Mouse (Mus musculus) left cerebral cortex, postnatal 4 days (tissue): ENCODE results near the gene Plce1. TPM values are rescaled to one million over a fixed set of nuclear protein-coding genes. Genes with fewer than 3 reads are reported as not detected.
"Not testable (repeated sequence)": the region's sequence is repeated elsewhere in the genome, so short reads cannot be mapped to it uniquely, and the experiment has no call there.

Source experiments
- DNase-seq: peaks from one replicate; pipeline ENCODE4 v3.0.0-alpha.2; 2022
- intact Hi-C: fragments of 180-260 bp; cut with DNase I; formaldehyde crosslinking; loops from one replicate; pipeline ENCODE4 v1.15.1; 2025
- total RNA-seq, 2 experiments: library from RNA; stranded (reverse); gene quantifications; 2 replicates each; pipeline ENCODE4 v1.2.3; 2021

The Plce1 gene
- total RNA-seq, 2 experiments from 2014 or later, result 9.0 to 9.1 TPM

- DNase-seq, result peak; percentile 16
Observed at GRCm38 (mm10) chr19:38488103-38488912, 7.4 kb downstream of the Plce1 start.

GRCm38 (mm10) chr19:38498233-38498632 lies 17.3 kb downstream of the Plce1 start:
- intact Hi-C loops, result no loop called here
- DNase-seq, result no peak

More at GRCm38 (mm10) chr19:38488103-38488912, 7.4 kb downstream of the Plce1 start:
- intact Hi-C loops, result no loop called here

DNA sequence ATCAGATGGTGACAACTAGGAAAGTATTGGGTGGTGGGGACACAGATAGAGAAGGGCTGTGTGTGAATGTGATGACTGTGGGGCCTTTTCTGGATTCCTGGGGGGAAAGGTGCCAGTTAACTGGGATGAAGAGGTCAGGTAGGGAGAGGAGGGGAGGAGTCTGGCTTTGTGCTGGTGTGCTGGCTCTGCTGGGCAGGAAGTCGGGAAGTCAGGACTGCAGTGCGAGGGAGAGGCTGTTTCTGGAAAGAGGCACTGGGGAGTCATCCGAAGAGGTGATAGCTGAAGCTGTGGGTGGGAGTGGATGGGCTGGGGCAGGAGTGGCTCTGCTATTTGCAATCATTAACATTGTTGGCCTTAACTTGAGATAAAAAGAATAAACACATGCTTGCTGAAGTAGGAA lies 23.7 kb downstream of the Plce1 start:
- no peak for DNase-seq
- intact Hi-C loops, result no loop called here

DNA sequence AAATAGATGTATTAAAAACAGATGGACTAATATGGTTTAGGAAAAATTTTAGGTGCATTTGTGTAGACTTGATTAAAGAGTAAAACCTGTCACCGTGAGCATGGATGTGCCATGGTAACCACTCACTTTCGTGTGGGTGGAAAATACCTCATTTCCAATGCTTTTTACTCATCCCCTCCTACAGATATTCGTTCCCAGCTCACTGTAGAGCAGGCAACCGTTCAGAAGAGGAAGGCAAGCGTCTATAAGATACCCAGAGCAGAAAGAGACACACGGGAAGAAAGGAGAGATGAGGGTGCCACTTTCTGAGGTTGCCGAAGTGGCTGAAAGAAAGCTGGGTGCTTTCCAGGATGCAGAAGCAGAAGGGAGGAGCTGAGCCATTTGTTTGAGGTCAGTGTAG lies 25.2 kb downstream of the Plce1 start:
- intact Hi-C loops, result no loop called here
- no peak for DNase-seq

GRCm38 (mm10) chr19:38507251-38507965 lies 26.5 kb downstream of the Plce1 start:
- DNase-seq, result peak; percentile 8
- intact Hi-C loops, result no loop called here

DNA sequence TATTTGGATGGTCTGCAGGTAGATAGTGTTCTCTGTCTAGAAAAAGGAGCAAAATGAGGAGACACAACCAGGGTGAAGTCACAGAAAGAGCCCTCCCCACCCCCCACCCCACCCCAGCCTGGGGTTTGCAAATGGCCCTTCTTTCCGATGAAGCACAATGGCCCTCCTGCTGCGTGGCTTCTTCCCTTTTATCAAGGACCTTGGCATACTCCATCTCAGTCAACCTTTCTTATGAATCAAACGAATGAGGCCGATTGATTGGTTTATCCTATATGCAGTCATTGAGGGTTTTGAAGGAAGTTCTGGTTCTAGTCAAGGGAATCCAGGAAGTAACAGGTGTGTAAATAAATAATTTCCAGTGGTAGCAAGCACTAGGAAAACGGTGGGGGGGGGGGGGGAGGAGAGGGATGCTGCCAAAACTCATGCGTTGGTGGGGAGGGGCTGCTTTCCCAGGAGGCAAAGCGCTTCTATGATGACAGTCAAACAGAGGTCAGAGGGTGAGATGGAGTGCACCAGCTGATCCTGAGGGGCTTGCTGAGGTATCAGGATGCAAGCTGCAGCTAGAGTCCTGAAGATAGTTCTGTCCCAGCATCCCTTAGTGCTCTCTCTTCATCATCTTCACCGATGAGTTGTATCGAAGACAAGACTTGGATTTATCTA lies 27.2 kb downstream of the Plce1 start:
- DNase-seq, result no peak
- intact Hi-C loops, result no loop called here

DNA sequence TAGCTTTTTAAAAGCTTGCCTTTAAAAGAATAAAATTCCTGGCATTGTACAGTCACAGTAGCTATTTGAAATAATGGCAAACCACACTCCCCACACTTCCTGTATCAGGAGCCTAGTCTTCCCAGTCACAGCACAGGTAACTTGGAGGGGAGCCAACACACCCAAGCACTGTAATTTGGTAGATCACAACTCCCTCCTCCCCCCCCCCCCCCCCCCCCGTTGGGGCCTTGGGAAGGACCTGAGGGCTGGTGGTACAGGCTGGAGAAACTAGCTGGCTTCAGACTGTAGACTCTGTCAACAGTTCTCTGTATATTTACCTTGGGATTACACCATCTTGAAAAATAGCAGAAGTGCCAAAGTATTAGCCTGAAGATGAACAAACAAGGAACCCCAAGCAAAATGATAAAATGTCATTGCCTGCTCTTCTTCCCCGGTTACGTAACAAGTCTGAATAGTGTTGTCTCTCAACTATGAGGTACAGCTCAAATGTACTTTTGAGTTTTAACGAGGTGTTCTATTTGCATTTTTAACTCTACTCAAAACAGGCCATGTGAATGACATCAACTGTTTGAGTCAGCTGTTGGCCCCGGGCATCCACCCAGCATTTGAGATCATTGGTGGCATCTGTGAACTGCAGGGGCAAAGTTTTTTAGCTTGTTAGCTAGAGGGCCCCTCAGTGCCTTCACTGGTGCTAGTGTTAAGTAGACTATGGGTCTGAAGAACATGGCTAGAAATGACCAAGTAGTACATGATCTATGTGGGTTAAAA lies 33.7 kb downstream of the Plce1 start:
- no peak for DNase-seq
- intact Hi-C loops, result no loop called here

DNA sequence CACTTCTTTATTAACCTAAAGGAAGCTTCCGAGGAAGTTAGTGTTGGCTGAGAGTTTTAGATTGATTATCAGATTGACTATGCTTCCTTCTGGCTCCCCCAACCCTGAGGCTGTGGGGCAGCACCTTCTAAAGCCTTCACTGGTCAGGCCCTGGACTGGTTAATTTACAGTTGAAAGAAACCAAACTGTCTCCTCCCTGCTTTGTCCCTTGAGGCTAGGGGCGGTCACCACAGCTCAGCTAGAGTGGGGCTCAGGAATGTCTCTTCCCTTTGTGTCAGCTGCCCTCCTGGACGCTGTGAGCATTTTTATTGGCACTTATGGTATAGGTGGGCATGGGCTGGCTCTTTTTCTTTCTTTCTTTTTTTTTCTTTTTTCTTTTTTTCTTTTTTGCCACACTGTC lies 45.9 kb downstream of the Plce1 start:
- DNase-seq, result no peak
- intact Hi-C loops, result no loop called here

GRCm38 (mm10) chr19:38527475-38527874 lies 46.6 kb downstream of the Plce1 start:
- intact Hi-C loops, result no loop called here
- no peak for DNase-seq

GRCm38 (mm10) chr19:38533230-38533629 lies 52.3 kb downstream of the Plce1 start:
- intact Hi-C loops, result no loop called here
- DNase-seq, result no peak

DNA sequence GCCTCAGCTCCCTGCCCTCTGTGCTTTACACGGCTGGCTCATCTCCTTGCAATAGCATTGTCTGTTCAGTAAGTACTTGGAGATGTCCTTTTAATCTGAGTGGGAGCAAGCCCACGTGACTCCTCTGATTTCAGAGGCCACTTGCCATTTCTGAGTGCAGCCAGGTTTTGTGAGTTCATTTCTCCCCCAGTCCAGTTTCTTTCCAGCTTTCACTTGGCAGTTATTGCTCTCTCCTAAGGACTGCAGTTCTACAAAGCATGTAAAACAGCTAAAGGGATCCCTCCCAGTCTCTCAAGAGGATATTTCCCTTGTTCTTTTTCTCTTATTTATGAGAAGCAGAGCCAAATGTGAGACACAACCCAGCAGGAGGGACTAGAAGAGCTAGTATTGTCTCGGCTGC lies 58.4 kb downstream of the Plce1 start:
- intact Hi-C loops, result no loop called here
- DNase-seq, result no peak

- intact Hi-C loops, result no loop called here
- no peak for DNase-seq
Observed at GRCm38 (mm10) chr19:38540549-38540948, 59.6 kb downstream of the Plce1 start.

DNA sequence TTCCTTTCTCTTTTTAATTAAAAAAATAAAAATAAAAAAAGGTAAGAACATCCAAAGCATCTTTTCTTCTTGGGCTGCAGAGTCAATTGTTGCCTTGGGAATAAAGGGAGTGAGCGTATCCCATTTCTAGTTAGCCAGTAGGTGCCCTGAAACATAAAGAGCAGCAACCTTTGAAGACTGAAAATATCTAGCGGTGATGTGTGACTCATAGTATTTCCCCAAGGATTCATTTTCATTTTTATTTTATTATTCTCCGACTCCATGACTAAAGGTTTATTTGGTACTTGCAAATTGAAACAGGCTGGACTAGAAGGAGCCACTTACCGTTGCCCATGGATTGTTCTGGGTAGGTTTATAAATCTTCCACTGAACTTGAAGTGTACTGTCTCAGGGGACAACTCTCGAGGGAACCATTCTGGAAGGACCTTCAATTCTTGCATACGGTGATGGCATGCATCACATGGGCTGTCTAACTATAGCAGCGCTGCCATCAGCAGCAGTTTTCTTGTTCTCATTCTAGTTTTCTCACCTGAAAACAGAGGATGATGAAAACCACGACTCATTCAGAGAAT lies 68.7 kb downstream of the Plce1 start:
- DNase-seq, result no peak
- intact Hi-C loops, result no loop called here

DNA sequence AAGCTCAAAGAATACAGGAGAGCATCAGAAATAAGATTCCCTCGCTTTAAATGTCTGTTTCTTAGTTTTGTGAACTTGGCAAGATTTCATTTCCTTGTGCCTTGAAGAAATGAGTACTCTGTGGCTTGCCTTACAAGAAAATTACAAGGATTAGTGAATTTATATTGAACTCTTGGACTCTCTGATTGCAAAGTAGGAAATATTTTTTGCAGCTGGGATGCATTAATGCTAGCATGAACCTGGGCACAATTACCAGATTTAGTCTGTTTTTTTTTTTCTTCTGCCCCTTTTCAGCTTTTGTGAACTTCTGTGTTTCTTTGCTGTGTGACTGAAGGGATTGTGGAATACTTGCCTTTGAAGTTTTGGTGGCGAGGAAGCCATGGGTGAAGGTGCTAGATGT lies 72.6 kb downstream of the Plce1 start:
- DNase-seq, result no peak
- intact Hi-C loops, result no loop called here

- DNase-seq, result no peak
- intact Hi-C loops, result no loop called here
Observed at GRCm38 (mm10) chr19:38555399-38555798, 74.5 kb downstream of the Plce1 start.

DNA sequence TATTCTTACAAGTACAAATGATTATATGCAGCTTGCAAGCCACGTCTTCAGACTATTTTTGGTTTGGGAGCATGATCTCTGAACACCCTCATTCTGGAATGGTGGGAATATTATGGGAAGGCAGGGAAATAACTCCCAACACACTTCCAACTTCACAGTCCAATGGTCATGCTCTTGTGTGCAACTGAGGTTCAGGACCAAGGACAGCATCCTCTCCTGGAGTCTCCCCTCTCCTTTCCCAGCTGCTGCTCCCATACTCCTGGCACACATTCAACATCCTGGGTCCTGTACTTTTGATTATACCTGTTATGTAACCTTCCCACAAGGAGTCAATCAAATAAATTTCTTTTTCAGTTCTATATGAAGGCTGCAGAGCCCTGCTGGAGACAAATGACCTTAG lies 77.9 kb downstream of the Plce1 start:
- no peak for DNase-seq
- intact Hi-C loops, result no loop called here

DNA sequence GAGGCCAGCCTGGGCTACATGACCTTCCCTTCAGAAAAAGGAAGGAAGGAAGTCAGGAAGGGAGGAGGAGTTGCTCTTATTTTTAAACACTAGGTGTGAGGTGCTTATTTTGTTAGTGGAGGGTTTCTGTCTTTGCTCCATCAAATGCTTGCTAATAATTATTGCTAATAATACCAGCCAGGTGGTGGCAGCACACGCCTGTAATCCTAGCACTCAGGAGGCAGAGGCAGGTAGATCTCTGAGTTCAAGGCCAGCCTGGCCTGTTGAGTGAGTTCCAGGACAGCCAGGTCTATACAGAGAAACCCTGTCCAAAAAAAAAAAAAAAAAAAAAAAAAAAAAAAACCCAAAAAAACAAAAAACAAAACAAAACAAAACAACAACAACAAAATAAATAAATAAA lies 81.0 kb downstream of the Plce1 start:
- intact Hi-C loops, DNase-seq: not testable (repeated sequence)

DNA sequence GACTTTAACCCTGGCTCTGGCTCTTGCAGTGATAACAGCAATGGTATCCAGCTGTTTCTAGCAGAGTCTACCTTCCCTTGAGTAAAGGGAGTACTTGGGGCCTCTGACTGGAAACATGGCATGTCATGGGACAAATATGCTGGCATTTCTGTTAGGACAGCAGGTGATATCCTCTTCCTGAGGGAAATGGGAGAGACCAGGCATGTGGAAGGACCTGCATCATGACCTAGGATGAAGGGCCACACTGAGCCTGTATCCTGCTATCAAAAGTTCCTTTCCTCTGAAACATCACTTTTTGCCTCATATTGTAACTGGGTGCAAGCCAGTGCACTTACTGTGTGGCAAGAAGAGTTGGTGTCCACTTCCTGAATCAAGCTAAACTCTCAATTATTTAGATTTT lies 85.2 kb downstream of the Plce1 start:
- intact Hi-C loops, result loop anchor here (5.0 kb wide), 1 partner anchor 211 kb away; no protein-coding TSS in a partner anchor
- no peak for DNase-seq

- intact Hi-C loops, result loop anchor here (5.0 kb wide), 1 partner anchor 211 kb away; no protein-coding TSS in a partner anchor
- DNase-seq, result no peak
Observed at GRCm38 (mm10) chr19:38566752-38567151, 85.8 kb downstream of the Plce1 start.

DNA sequence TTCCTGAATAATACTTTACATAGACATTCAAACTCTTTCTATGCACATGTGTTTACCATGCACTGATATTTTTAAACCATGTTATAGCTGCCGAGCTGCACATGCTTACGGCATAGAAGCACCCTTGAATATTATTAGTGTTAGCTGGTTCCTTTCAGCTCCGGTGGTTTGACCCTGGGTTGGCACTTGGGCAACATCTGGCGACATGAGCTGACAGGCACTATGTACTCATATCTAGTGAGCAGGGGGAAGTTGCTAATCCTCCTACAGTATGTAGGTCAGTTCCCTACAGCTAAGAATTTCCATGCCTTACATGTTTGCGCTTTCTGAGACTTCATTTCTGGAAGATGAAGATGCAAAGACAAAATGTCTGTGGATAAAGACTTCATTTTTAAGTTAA lies 86.4 kb downstream of the Plce1 start:
- intact Hi-C loops, result loop anchor here (5.0 kb wide), 1 partner anchor 210 kb away; no protein-coding TSS in a partner anchor

More for the DNA sequence above, 86.4 kb downstream of the Plce1 start:
- no peak for DNase-seq
